Comparison of ENCODE assay signal across 10 mouse cellular contexts in the genomic region with DNA sequence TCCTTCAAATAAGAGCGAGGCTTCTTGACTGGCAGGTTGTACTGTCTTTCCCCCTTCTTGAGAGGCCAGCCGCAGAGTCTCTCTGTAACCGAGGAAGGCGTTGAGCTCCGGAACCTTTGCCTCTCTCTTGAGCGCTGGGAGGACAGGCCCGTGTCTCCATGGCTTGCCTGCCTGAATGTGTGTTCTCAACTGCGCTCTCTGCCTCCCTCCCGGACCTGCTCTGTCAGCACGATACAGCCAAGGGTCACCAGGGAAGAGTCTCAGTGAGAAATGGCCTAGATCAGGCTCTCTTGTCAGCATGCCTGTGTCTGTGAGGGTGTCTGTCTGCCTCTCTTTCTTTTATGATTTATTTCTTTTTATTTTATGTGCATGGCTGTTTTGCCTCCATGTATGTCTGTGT.
"Had no signal": no experiment of that assay in that cellular context is flagged by ENCODE, and none has a peak within 500 bp of the region (broad histone marks: within the 10 kb centered on the region; RNA-seq: fewer than 3 reads in every experiment).

No protein-coding gene starts in this region.

- H3K4me2 ChIP-seq: intestine, embryonic 15.5 days; lung, embryonic 14.5 days; midbrain, embryonic 12.5 days had no signal

- H3K36me3 ChIP-seq: intestine, embryonic 15.5 days; midbrain, embryonic 12.5 days had no signal

- H3K9ac ChIP-seq: intestine, embryonic 15.5 days; liver, embryonic 14.5 days; liver, postnatal 0 days; lung, embryonic 14.5 days; midbrain, embryonic 12.5 days had no signal

- H3K9me3 ChIP-seq: intestine, embryonic 15.5 days; midbrain, embryonic 12.5 days had no signal

- H3K4me3 ChIP-seq: intestine, embryonic 15.5 days; left cerebral cortex, adult 2 months; midbrain, embryonic 12.5 days had no signal

- ATAC-seq: intestine, embryonic 15.5 days; liver, postnatal 0 days had no signal

- H3K27me3 ChIP-seq: intestine, embryonic 15.5 days; midbrain, embryonic 12.5 days had no signal

- H3K27ac ChIP-seq: intestine, embryonic 15.5 days; left cerebral cortex, adult 2 months; liver, embryonic 14.5 days; macrophage; midbrain, embryonic 12.5 days had no signal

- DNase-seq: layer of hippocampus, postnatal 36 days; liver, postnatal 0 days; lung, embryonic 14.5 days; thymus, adult 18-20 months; thymus, postnatal 36 days had no signal
